Mouse (Mus musculus) forebrain, embryonic 16.5 days (tissue): ENCODE measurements around the gene Wnt11. TPM values are rescaled to one million over a fixed set of nuclear protein-coding genes. Genes with fewer than 3 reads are reported as not detected.
A peak's percentile ranks its signal among the peaks of the same experiment; 100 is the strongest.

ENCODE experiments used
- ATAC-seq: fragments of 200-750 bp; cut with Nextera tagmentation; 2 replicates; pipeline ENCODE4 v1.8.0; 2017; ENCODE audit warnings: mild to moderate bottlenecking, moderate library complexity
- H3K27ac ChIP-seq: fragments of 300-500 bp; sonication (generic); 2 replicates; pipeline ENCODE4 v1.5.1; 2014; ENCODE audit warnings: low read length, control low read depth
- H3K27me3 ChIP-seq: fragments of 300-500 bp; sonication (generic); replicated peaks from 2 replicates; pipeline ENCODE4 v1.6.1; 2014; ENCODE audit warnings: low read length; ENCODE audit not compliant: control insufficient read depth, insufficient read depth
- H3K36me3 ChIP-seq: fragments of 300-500 bp; sonication (generic); 2 replicates; pipeline ENCODE4 v1.6.1; 2014; ENCODE audit not compliant: control insufficient read depth, insufficient read depth
- H3K4me1 ChIP-seq: fragments of 300-500 bp; sonication (generic); replicated peaks from 2 replicates; pipeline ENCODE4 v1.6.1; 2014; ENCODE audit warnings: low read length; ENCODE audit not compliant: control insufficient read depth, insufficient read depth
- H3K4me2 ChIP-seq: fragments of 300-500 bp; sonication (generic); 2 replicates; pipeline ENCODE4 v1.6.1; 2014; ENCODE audit warnings: mild to moderate bottlenecking, low read length, control low read depth
- H3K4me3 ChIP-seq: fragments of 300-500 bp; sonication (generic); replicated peaks from 2 replicates; pipeline ENCODE4 v1.5.1; 2014; ENCODE audit warnings: mild to moderate bottlenecking, low read length, control low read depth
- H3K9ac ChIP-seq: fragments of 300-500 bp; sonication (generic); replicated peaks from 2 replicates; pipeline ENCODE4 v1.6.1; 2014; ENCODE audit warnings: low read depth, low read length, control low read depth
- H3K9me3 ChIP-seq: fragments of 300-500 bp; sonication (generic); 2 replicates; pipeline ENCODE4 v1.6.1; 2016; ENCODE audit warnings: low read length; ENCODE audit not compliant: control insufficient read depth
- WGBS: fragments of 180-500 bp; shearing (Covaris S2); extraction: QIAGEN DNeasy Blood & Tissue Kit; methylation state at CpG from one replicate; pipeline ENCODE4 v1.1.7; 2014; 5-methylcytosine and 5-hydroxymethylcytosine counted together
- polyA plus RNA-seq: library from polyadenylated mRNA; unstranded; fragments of >200 nt; fragmentation: Nextera tagmentation; extraction: Ambion mirVana; gene quantifications from 2 replicates; pipeline ENCODE4 v1.2.1, GENCODE M21; 2015

Gene Wnt11
- polyA plus RNA-seq, 1 experiment from 2014 or later = 0.37 TPM

DNA sequence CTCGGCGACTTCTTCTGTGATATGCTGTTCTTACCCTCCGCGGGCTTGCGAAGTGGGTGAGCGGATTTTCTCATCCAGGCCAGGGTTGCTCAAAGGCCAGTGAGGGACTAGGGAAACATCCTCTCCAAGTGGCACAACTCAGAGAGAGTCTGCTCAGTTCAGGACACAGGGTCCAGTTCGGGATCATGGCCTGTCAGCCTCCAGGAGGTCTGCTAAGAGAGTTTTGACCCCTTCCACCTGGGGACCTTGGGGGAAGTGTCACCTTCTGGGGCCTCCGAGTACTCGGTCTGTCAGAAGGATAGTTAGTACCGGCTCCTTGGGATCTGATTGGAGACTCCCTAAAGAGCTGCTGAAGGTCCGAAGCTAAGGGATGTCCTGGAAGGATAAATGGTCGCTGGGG is 4.4 kb downstream of the Wnt11 start:
- 3% methylated on average over 12 of the region's 12 CpGs for WGBS
- Histone ChIP-seq H3K27ac (no peak overlapping the region), H3K9ac (peak overlapping the region; percentile 57), H3K4me2 (peak overlapping the region; percentile 94), H3K9me3 (no peaks in the 10 kb centered on the region), H3K4me3 (peak overlapping the region; percentile 57), H3K4me1 (peaks cover 44% of the 10 kb centered on the region), H3K27me3 (peaks cover 62% of the 10 kb centered on the region), H3K36me3 (no peaks in the 10 kb centered on the region)
- no peak for ATAC-seq

DNA sequence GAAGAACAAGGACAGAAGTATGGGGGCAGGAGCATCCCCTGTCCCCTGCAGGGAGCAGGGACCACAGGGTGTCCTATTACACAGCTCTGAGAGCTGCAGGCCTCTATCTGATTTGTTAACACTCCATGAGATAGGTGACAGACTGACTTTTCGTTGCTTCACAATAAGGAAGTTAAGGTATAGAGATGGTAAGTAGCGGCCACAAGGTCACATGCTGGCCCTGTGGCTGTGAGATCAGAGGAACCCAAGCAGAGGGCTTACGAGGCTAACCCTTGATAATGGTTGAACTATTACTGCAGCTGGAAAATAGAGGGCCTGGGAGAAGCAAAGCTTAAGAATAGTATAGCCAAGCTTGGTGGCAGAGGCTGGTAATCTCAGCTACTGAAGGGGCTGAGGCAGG is 5.9 kb downstream of the Wnt11 start:
- Histone ChIP-seq H3K27ac (no peak overlapping the region), H3K27me3 (peaks cover 49% of the 10 kb centered on the region), H3K4me1 (peaks cover 30% of the 10 kb centered on the region), H3K4me3 (no peak overlapping the region), H3K9ac (no peak overlapping the region), H3K36me3 (no peaks in the 10 kb centered on the region), H3K4me2 (no peak overlapping the region), H3K9me3 (no peaks in the 10 kb centered on the region)
- WGBS = 39% methylated on average over 3 of the region's 3 CpGs
- no peak for ATAC-seq

DNA sequence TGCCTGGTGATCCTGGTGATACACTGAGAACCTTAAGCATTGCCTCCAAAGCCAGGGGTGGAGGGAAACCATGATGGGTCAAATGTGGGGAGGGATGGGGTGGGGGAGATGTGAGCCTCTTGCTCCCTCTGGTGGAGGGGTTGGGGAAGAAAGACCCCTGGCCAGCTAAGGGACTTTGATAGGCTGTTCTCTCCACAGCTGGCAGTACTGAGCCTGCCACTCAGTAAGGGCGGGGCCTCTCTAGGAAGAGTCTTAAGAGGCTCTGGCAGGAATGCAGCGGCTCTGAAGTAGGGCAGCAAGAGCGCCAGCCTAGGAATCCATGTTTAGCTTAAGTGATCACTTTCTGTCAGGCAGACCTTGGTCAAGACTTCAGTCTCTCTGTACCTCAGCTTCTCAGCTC is 6.9 kb downstream of the Wnt11 start:
- H3K4me3 ChIP-seq = no peak overlapping the region
- H3K9me3 ChIP-seq = no peaks in the 10 kb centered on the region
- no peak overlapping the region for H3K9ac ChIP-seq
- 33% methylated on average over 3 of the region's 3 CpGs for WGBS
- ATAC-seq = no peak
- no peaks in the 10 kb centered on the region for H3K36me3 ChIP-seq
- H3K4me1 ChIP-seq = peaks cover 22% of the 10 kb centered on the region
- no peak overlapping the region for H3K4me2 ChIP-seq
- H3K27me3 ChIP-seq = peaks cover 39% of the 10 kb centered on the region
- H3K27ac ChIP-seq = no peak overlapping the region

DNA sequence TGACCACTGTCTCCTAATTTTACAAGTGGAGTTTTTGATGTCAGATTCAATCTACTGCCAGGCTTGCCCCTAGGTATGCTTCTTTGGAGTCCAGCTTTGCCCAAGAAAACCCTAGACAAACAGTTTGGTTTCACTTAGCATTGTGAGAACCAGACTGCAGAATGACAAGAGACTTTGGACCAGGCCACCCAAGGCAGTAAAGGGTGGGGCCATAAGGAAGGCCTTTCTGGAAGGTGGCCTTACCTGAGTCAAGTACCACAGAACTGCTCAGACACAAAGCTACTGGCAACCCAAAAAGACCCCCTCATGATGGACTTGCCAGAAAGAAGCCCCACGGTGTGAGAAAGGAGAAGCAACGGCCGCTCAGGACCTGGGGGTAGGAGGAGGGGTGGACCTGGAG is 8.1 kb downstream of the Wnt11 start:
- Histone ChIP-seq H3K9ac (no peak overlapping the region), H3K4me1 (peaks cover 10% of the 10 kb centered on the region), H3K27me3 (peaks cover 29% of the 10 kb centered on the region), H3K9me3 (no peaks in the 10 kb centered on the region), H3K4me2 (no peak overlapping the region), H3K4me3 (no peak overlapping the region), H3K36me3 (no peaks in the 10 kb centered on the region), H3K27ac (no peak overlapping the region)
- no peak for ATAC-seq
- 89% methylated on average over 3 of the region's 3 CpGs for WGBS

DNA sequence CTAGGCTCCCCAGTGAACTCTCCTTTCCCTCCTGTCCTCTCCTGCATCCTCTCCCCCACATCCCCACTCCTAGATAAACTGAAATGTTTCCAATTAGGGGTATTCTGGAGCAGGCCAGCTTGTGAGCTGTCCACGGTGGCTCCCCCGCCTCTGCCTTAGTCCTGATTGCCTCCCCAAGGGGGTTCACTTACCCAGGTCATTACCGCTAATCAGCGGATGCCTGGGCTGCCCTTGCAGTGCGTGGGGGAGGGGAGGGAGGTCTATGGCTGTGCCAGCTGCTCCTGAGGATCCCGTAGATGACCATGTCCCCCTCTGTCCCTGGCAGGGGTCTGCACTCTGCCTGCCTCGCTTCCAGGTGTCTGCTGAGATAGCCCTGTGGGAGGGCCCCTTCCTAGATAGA is 8.7 kb downstream of the Wnt11 start:
- Histone ChIP-seq H3K36me3 (no peaks in the 10 kb centered on the region), H3K9me3 (no peaks in the 10 kb centered on the region), H3K4me3 (no peak overlapping the region), H3K27me3 (peaks cover 26% of the 10 kb centered on the region), H3K4me2 (no peak overlapping the region), H3K27ac (no peak overlapping the region), H3K4me1 (peaks cover 6% of the 10 kb centered on the region), H3K9ac (no peak overlapping the region)
- no peak for ATAC-seq
- 23% methylated on average over 7 of the region's 7 CpGs for WGBS

DNA sequence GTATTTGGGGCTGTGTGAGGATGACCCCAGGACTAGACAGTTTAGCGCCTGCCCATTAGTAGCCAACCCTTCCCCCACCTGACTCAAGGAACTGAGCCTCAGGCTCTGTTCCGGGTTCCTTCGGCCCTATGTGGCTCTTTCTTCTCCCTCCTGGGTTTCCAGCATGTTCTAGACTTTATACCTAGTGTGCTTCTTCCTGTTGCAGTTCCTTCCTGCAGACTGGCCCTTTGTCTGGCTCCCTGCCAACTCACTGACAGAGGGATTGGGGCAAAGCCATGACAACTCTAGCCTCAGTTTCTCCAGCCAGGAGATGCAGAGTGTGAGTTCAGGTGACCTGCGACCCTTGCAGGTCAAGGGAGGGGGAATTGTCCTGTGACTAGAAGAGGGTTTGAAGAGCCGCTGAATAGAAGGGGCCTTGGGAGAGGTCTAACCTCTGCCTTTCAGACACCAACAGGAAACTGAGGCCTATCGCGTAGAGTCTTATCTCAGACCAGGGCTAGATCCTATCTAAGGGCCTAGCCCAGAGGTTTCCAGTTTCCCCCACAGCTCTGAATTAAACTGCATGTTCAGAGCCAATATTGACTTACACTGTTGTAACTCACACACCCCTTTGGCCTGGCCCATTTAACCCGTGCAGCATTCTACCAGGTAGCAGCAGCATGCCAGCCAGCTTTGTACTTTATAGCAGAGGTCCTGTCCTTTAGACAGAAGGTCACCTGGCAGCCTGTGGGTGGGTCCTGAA is 14.2 kb downstream of the Wnt11 start:
- no peak for ATAC-seq
- no peaks in the 10 kb centered on the region for H3K9me3 ChIP-seq
- H3K4me1 ChIP-seq = no peaks in the 10 kb centered on the region
- H3K27ac ChIP-seq = no peak overlapping the region
- WGBS = 92% methylated on average over 8 of the region's 8 CpGs
- H3K9ac ChIP-seq = no peak overlapping the region
- H3K4me2 ChIP-seq = no peak overlapping the region
- H3K4me3 ChIP-seq = no peak overlapping the region
- no peaks in the 10 kb centered on the region for H3K27me3 ChIP-seq
- no peaks in the 10 kb centered on the region for H3K36me3 ChIP-seq

DNA sequence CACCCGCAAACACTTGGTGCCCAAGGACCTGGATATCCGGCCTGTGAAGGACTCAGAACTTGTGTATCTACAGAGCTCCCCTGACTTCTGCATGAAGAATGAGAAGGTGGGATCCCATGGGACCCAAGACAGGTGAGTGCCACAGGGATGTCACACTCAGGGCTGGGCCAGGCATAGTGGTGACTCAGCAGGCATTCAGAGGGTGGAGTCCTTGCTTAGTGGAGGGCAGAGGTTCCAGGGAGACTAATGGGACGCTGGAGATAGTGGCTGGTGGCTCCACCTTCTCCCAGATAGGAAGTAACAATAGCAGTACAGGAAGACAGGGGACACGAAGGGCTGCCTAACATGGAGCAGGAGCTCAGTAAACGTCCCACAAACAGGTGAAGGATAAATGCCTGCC is 15.5 kb downstream of the Wnt11 start:
- Histone ChIP-seq H3K27ac (no peak overlapping the region), H3K9ac (no peak overlapping the region), H3K4me1 (no peaks in the 10 kb centered on the region), H3K9me3 (no peaks in the 10 kb centered on the region), H3K4me2 (no peak overlapping the region), H3K36me3 (no peaks in the 10 kb centered on the region), H3K27me3 (no peaks in the 10 kb centered on the region), H3K4me3 (no peak overlapping the region)
- ATAC-seq = no peak
- 80% methylated on average over 5 of the region's 5 CpGs for WGBS

DNA sequence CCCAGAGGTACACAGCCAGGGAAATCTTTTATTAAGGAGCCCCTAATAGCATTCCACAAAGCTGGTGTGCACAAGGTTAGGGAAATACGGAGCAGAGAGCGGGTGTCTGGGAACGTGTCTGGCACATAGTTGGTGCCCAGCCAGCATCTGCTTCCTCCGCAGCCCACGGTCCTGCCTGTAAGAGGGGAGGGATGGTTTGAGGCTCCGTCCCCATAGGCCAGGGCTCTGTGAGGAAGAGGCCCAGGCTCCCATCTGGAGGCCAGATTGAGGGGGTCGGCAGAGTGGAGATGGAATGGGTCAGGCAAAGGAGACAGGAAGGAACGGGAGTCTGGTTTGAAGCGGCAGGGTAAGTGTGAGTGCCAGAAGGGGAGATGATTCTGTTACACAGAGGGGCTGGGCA is 16.3 kb downstream of the Wnt11 start:
- ATAC-seq = no peak
- no peak overlapping the region for H3K27ac ChIP-seq
- no peaks in the 10 kb centered on the region for H3K27me3 ChIP-seq
- no peaks in the 10 kb centered on the region for H3K9me3 ChIP-seq
- no peaks in the 10 kb centered on the region for H3K4me1 ChIP-seq
- H3K9ac ChIP-seq = no peak overlapping the region
- WGBS = 42% methylated on average over 9 of the region's 9 CpGs
- no peak overlapping the region for H3K4me2 ChIP-seq
- no peaks in the 10 kb centered on the region for H3K36me3 ChIP-seq
- no peak overlapping the region for H3K4me3 ChIP-seq

DNA sequence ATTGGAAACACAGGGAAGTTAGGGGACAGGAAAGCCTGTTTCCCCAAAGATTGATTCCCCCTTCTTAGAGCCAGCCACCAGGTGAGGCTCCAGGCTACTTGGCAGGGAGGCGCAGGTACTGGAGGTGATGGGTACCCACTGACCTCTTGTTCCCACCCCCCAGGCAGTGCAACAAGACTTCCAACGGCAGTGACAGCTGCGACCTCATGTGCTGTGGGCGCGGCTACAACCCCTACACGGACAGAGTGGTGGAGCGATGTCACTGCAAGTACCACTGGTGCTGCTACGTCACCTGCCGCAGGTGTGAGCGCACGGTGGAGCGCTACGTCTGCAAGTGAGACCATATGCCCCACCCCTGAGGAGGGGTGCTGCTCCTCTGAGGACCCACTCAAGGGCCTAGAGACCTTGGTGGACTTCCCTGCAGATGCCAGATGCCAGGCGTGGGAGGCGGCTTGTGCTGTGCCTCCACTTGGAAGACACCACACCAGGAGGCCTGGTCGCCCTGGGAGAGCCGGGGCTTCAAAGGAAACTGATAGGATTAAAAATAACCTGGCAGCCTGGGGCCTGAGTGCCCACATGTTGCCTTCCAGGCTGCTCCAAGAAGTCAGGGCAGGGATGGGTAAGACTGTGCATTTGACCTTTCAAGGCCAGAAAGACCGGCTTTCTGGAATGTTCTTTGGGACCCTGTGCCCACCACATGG is 18.2 kb downstream of the Wnt11 start:
- WGBS = 85% methylated on average over 18 of the region's 18 CpGs
- no peak overlapping the region for H3K27ac ChIP-seq
- H3K4me1 ChIP-seq = no peaks in the 10 kb centered on the region
- H3K4me3 ChIP-seq = no peak overlapping the region
- no peak overlapping the region for H3K4me2 ChIP-seq
- H3K9me3 ChIP-seq = no peaks in the 10 kb centered on the region
- H3K27me3 ChIP-seq = no peaks in the 10 kb centered on the region
- ATAC-seq = no peak
- no peak overlapping the region for H3K9ac ChIP-seq
- no peaks in the 10 kb centered on the region for H3K36me3 ChIP-seq
